Mouse (Mus musculus) limb, embryonic 12.5 days (tissue): ENCODE measurements around the gene Sesn3. TPM values are rescaled to one million over a fixed set of nuclear protein-coding genes. Genes with fewer than 3 reads are reported as not detected.

ENCODE experiments used
- ATAC-seq: fragments of 200-750 bp; cut with Nextera tagmentation; 2 replicates; pipeline ENCODE4 v1.8.0; 2017; ENCODE audit warnings: low read depth, moderate TSS enrichment; ENCODE audit not compliant: insufficient number of reproducible peaks, insufficient read depth, low FRiP score, low TSS enrichment
- H3K27ac ChIP-seq: fragments of 300-500 bp; sonication (generic); 2 replicates; pipeline ENCODE4 v1.5.1; 2016; ENCODE audit warnings: mild to moderate bottlenecking, moderate library complexity
- H3K27me3 ChIP-seq: fragments of 300-500 bp; sonication (generic); 2 replicates; pipeline ENCODE4 v1.6.1; 2016; ENCODE audit warnings: mild to moderate bottlenecking, moderate library complexity
- H3K36me3 ChIP-seq: fragments of 300-500 bp; sonication (generic); 2 replicates; pipeline ENCODE4 v1.6.1; 2016; ENCODE audit warnings: mild to moderate bottlenecking, moderate library complexity
- H3K4me1 ChIP-seq: fragments of 300-500 bp; sonication (generic); replicated peaks from 2 replicates; pipeline ENCODE4 v1.6.1; 2016
- H3K4me2 ChIP-seq: fragments of 300-500 bp; sonication (generic); 2 replicates; pipeline ENCODE4 v1.6.1; 2016; ENCODE audit warnings: mild to moderate bottlenecking, moderate library complexity
- H3K4me3 ChIP-seq: fragments of 300-500 bp; sonication (generic); replicated peaks from 2 replicates; pipeline ENCODE4 v1.5.1; 2016; ENCODE audit warnings: mild to moderate bottlenecking
- H3K9ac ChIP-seq: fragments of 300-500 bp; sonication (generic); replicated peaks from 2 replicates; pipeline ENCODE4 v1.6.1; 2016; ENCODE audit warnings: mild to moderate bottlenecking, moderate library complexity
- H3K9me3 ChIP-seq: fragments of 300-500 bp; sonication (generic); 2 replicates; pipeline ENCODE4 v1.6.1; 2016; ENCODE audit warnings: mild to moderate bottlenecking, moderate library complexity
- WGBS: fragments of 180-500 bp; shearing (Covaris S2); methylation state at CpG from one replicate; pipeline ENCODE4 v1.1.7; 2016; 5-methylcytosine and 5-hydroxymethylcytosine counted together
- polyA plus RNA-seq: library from polyadenylated mRNA; unstranded; fragments of >200 nt; fragmentation: Nextera tagmentation; extraction: Ambion mirVana; gene quantifications from 2 replicates; pipeline ENCODE4 v1.2.1, GENCODE M21; 2016

Sesn3 gene
- polyA plus RNA-seq, 1 experiment from 2014 or later = 28.2 TPM

DNA sequence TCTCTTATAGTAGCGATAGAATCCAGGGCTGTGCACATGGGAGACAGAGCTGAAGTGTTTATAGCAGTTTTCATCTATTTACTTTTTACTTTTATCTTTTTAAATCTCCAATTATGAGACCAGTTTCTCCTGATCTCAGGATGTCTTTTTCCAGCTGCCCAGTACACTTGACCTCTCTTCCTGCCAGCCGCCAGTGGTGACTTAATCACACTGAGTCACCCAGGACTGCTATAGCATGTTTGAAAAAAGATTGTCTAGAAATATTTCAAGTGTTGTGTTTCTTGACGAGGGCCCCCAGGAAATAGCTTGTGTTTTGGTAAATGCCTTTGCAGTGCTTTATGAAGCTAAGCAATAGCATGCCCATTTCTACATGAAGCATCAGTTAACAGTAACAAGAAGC, 10.2 kb downstream of the Sesn3 start:
- ATAC-seq = no peak
- WGBS = 64% methylated on average over 3 of the region's 3 CpGs
- Histone ChIP-seq H3K4me3 (no peak overlapping the region), H3K9me3 (no peaks in the 10 kb centered on the region), H3K4me2 (no peak overlapping the region), H3K9ac (no peak overlapping the region), H3K4me1 (peaks cover 3% of the 10 kb centered on the region; the same call in 1 of the 2 replicates), H3K27ac (no peak overlapping the region), H3K27me3 (no peaks in the 10 kb centered on the region), H3K36me3 (no peaks in the 10 kb centered on the region; the same call in 1 of the 2 replicates)

DNA sequence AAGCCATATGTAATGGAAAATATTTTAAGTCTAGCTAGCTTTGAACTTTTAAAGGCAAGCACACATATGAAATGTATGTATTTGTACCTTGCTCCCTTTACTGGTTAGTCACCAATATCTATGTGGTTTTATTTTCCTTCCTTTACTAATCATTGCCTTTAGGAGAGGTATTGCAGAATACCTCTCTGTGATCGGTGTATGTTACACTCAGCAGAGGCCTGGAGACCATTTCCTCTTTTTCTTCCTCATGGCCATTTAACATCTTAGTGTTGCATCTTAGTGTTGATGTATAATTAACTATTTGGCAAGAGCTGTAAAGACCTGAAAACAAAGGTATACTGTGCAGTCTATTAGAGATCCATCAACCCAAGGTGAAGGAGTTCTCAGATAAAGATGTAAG, 12.4 kb downstream of the Sesn3 start:
- WGBS = 95% methylated on average over 1 of the region's 1 CpGs
- no peaks in the 10 kb centered on the region; the same call in 1 of the 2 replicates for H3K36me3 ChIP-seq

DNA sequence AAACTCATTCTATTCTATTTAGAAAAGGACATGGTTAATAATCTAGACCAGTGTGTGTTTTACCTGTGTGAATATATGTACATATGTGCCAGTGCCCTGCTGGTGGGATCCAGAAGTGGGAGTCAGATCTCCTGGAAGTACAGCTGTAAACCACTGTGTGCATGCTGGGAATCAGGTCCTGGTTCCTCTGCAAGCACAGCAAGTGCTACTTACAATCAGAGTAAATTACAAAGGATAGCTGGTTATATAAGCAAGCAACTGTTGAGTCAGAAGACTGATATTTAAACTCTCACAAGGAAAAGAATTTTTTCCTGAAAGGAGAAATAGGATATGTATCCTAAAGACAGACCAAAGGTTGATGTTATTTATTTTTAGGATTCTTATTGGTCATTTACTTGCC, 13.6 kb downstream of the Sesn3 start:
- H3K36me3 ChIP-seq = no peaks in the 10 kb centered on the region; the same call in 1 of the 2 replicates
- H3K9me3 ChIP-seq = no peaks in the 10 kb centered on the region
- ATAC-seq = no peak
- no peak overlapping the region for H3K27ac ChIP-seq
- H3K4me3 ChIP-seq = no peak overlapping the region
- H3K4me1 ChIP-seq = peaks cover 3% of the 10 kb centered on the region; the same call in 1 of the 2 replicates
- H3K9ac ChIP-seq = no peak overlapping the region
- H3K27me3 ChIP-seq = no peaks in the 10 kb centered on the region
- no peak overlapping the region for H3K4me2 ChIP-seq

More for the DNA sequence above, 12.4 kb downstream of the Sesn3 start:
- no peak overlapping the region for H3K27ac ChIP-seq
- H3K27me3 ChIP-seq = no peaks in the 10 kb centered on the region
- H3K9me3 ChIP-seq = no peaks in the 10 kb centered on the region
- no peak overlapping the region for H3K9ac ChIP-seq
- ATAC-seq = no peak
- H3K4me1 ChIP-seq = peaks cover 3% of the 10 kb centered on the region; the same call in 1 of the 2 replicates
- H3K4me2 ChIP-seq = no peak overlapping the region
- H3K4me3 ChIP-seq = no peak overlapping the region

DNA sequence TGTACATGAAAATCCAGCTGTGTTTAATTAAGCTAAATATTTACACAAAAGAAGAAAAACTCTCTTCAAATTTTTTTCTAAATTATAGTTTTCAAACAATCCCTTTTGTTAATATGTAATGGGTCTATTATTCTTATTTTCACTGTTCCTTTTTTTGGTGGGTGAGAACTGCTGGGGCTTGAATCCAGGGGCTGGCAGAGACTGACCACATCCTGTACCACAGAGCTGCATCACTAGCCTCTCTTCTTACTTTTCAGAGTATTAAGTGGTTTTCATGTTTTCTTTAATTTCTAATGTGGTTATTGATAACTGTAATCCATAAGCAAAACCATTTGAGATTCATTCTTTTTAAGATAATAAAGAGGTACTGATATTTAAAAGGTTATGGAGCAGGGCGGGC, 19.0 kb downstream of the Sesn3 start:
- Histone ChIP-seq H3K27me3 (no peaks in the 10 kb centered on the region), H3K4me3 (no peak overlapping the region), H3K9ac (no peak overlapping the region), H3K4me2 (no peak overlapping the region), H3K4me1 (peaks cover 8% of the 10 kb centered on the region), H3K36me3 (no peaks in the 10 kb centered on the region), H3K9me3 (no peaks in the 10 kb centered on the region), H3K27ac (no peak overlapping the region)
- WGBS = 100% methylated on average over 1 of the region's 1 CpGs
- no peak for ATAC-seq

DNA sequence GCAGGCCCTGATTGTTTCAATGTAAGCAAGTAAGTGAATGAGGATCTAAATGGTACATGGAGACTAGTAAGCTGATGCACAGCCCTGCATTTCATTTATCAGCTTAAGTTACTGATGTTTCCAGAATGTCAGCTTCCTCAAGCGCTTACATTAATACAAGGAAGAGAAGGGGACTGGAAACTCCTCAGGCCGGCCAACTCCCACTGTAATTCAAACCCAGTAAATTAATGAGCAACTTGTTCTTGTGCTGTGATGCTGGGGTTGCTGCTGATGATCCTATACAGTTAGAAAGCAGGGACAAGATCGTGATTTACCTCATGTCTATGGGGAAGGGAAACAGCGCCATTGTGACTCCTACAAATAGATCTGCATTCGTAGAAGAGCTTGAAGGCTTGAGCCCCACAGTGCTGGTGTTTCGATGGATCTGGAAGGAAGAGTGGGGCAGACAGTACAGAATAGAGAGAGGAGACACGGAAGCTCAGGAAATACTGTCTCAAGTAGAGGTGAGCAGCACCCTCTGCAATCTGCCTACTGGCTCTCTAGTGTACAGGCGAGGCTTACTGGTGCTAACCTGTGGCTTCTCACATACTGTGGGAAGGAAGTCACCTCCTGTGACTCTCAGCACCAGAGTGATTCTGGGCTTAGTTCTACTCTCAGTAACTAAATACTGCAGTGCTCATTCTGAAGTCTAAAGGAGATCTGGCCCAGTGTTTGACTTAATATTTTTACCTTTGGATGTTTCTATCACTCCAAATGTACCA, 21.0 kb downstream of the Sesn3 start:
- H3K27me3 ChIP-seq = no peaks in the 10 kb centered on the region
- H3K4me3 ChIP-seq = no peak overlapping the region
- peaks cover 13% of the 10 kb centered on the region for H3K4me1 ChIP-seq
- H3K36me3 ChIP-seq = no peaks in the 10 kb centered on the region
- no peaks in the 10 kb centered on the region for H3K9me3 ChIP-seq
- 91% methylated on average over 8 of the region's 8 CpGs for WGBS
- no peak overlapping the region for H3K27ac ChIP-seq
- no peak overlapping the region for H3K9ac ChIP-seq
- H3K4me2 ChIP-seq = no peak overlapping the region
- no peak for ATAC-seq

DNA sequence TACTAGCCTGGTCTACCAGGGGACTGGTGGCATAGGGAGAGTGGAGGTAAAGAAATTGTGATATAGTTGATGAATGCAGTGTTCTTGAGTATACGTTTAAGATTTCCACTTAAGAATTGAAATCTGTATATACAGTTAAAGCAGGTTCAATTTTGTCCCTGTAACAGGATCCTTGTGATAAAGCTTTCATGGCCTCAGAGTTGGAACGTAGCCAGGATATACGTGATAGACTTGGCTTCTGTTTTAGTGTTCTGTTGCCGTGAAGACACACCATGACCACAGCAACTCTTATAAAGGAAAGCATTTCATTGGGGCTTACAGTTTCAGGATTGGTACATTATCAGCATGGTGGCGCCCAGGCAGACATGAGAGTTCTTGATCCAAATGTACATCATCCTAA, 22.3 kb downstream of the Sesn3 start:
- WGBS = 85% methylated on average over 5 of the region's 5 CpGs
- no peaks in the 10 kb centered on the region for H3K27me3 ChIP-seq

DNA sequence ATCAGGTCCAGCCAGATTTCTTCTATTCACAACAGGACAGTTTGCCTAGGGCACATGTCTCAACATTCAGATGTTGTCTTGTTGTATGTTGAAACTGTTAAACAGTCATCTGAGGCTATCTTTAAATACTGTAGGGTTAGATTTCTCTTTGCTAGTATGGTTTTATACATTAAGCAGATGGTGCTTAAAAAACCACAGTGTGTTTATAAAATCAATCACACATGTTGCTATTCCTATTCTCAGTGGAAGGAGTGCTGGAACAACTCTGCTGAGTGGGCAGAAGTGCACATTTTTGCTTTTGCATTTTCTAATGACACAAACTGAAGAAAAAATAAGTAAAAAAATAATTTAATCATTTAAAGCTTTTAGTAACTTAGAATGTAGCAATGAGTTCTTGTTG, 25.0 kb downstream of the Sesn3 start:
- H3K4me1 ChIP-seq = peaks cover 13% of the 10 kb centered on the region
- no peak overlapping the region for H3K9ac ChIP-seq
- 0 out of 2 replicates have a peak, but pooled peaks cover under 1% of the 10 kb centered on the region for H3K36me3 ChIP-seq
- H3K27ac ChIP-seq = no peak overlapping the region
- no peak for ATAC-seq
- H3K4me3 ChIP-seq = no peak overlapping the region
- no peak overlapping the region for H3K4me2 ChIP-seq
- no peaks in the 10 kb centered on the region for H3K27me3 ChIP-seq
- no peaks in the 10 kb centered on the region for H3K9me3 ChIP-seq

More for the DNA sequence above, 22.3 kb downstream of the Sesn3 start:
- Histone ChIP-seq H3K4me1 (peaks cover 13% of the 10 kb centered on the region), H3K4me2 (no peak overlapping the region), H3K4me3 (no peak overlapping the region), H3K27ac (no peak overlapping the region), H3K9ac (no peak overlapping the region), H3K9me3 (no peaks in the 10 kb centered on the region), H3K36me3 (no peaks in the 10 kb centered on the region)
- ATAC-seq = no peak

DNA sequence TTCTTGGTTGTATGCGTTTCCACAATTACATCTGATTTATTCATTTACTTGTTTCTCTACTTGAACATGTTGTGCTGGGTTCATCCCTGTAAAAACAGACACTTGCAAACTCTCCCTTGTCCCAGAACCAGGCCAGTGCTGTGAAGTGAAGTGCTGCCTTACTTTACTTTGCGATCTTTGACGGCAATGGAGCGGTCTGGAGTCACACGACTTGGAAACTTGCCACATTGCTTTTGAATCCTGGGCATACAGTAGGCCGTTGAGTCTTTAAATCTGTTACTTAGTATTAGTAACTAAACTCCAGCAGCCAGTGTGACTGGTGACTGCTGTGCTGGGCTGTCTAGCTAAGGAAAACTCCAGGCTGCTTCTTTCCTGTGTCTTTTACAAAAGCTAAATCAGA, 25.9 kb downstream of the Sesn3 start:
- H3K9ac ChIP-seq = no peak overlapping the region
- H3K27ac ChIP-seq = no peak overlapping the region
- no peak overlapping the region for H3K4me3 ChIP-seq
- no peaks in the 10 kb centered on the region for H3K27me3 ChIP-seq
- no peak overlapping the region for H3K4me2 ChIP-seq
- 0 out of 2 replicates have a peak, but pooled peaks cover 4% of the 10 kb centered on the region for H3K36me3 ChIP-seq
- ATAC-seq = no peak
- peaks cover 13% of the 10 kb centered on the region for H3K4me1 ChIP-seq
- WGBS = 78% methylated on average over 6 of the region's 6 CpGs
- no peaks in the 10 kb centered on the region for H3K9me3 ChIP-seq

DNA sequence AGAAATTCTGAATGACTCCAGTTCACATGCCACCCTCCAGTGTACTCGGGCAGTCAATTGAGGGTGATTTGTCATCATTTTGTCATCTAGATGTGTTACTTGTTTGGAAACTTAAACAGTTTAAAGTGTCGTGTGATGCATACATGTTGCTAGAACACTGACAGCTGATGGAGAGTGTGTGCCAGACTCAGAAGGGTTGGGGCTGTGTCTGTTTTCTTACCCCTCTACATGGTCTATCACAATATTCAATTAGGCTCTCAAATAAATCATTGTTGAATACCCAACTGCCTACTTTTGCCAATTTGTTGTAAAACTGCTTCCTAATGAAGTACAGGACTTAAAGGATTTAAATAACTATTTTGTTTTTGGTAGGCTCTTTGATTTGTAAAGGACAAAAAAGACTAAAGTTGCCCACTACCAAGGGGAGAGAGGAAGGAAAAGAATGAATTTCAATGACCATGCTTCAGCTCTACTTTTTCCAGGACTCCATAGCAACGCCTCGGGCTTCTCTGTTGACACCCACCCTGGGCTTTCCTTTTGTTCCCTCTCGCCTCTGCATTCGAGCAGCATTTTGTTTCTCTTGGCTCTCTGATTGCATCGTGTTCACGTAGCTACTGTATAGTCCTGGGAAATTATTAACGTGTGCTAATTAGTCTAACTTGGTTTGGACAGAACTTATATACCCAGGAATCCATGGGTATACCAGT, 29.5 kb downstream of the Sesn3 start:
- no peak for ATAC-seq
- Histone ChIP-seq H3K27ac (no peak overlapping the region), H3K9ac (no peak overlapping the region), H3K4me2 (no peak overlapping the region), H3K27me3 (no peaks in the 10 kb centered on the region), H3K9me3 (no peaks in the 10 kb centered on the region), H3K4me3 (no peak overlapping the region), H3K36me3 (peaks cover 31% of the 10 kb centered on the region), H3K4me1 (peaks cover 4% of the 10 kb centered on the region)
- 80% methylated on average over 9 of the region's 9 CpGs for WGBS

DNA sequence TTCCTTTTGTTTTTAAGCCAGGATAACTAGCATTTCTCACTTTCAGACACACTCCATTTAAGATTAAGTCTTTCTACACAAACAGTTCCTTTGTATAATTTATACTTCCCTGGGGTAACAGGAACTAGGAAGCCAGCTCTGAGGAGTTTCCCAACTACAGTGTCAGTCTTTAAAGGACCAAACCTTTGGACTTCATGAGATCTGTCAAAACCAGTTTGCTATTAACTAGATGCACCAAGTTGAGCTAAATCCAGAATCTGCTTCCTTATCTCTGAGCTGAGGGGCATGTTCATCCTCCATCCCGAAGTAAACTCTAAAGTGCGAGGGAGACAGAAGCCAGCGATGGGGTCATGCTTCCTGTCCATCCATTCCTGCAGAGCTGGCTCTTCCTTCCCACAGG, 32.5 kb downstream of the Sesn3 start:
- Histone ChIP-seq H3K4me2 (no peak overlapping the region), H3K36me3 (peaks cover 56% of the 10 kb centered on the region), H3K9me3 (no peaks in the 10 kb centered on the region), H3K9ac (no peak overlapping the region), H3K4me3 (no peak overlapping the region), H3K4me1 (no peaks in the 10 kb centered on the region), H3K27ac (no peak overlapping the region), H3K27me3 (no peaks in the 10 kb centered on the region)
- WGBS = 86% methylated on average over 3 of the region's 3 CpGs
- ATAC-seq = no peak

DNA sequence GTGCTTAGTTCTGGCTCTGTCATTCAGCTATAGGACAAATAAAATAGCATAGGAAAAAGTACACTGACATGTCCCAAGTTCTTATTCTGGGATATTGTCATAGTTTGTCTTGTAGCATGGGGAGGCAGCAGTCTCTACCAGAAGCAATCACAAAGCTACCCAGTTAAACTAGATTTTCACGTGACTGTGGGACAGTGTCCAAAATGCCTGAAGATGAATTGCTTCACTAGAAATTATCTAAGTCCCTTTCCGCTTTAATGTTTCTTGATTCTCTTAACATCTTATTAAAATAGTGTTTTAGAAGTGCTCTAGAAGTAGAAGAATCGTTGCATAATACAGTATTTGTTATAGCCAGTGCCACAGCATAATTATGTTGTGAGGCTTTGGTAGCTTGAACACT, 39.1 kb downstream of the Sesn3 start:
- H3K36me3 ChIP-seq = peaks cover 86% of the 10 kb centered on the region
- H3K9me3 ChIP-seq = no peaks in the 10 kb centered on the region
- no peak for ATAC-seq
- H3K4me3 ChIP-seq = no peak overlapping the region
- H3K9ac ChIP-seq = no peak overlapping the region
- no peak overlapping the region for H3K27ac ChIP-seq
- 94% methylated on average over 3 of the region's 3 CpGs for WGBS
- H3K27me3 ChIP-seq = no peaks in the 10 kb centered on the region
- H3K4me2 ChIP-seq = no peak overlapping the region
- H3K4me1 ChIP-seq = no peaks in the 10 kb centered on the region
